Mouse (Mus musculus): Measurements from ENCODE around the gene Tff2. TPM values are rescaled to one million over a fixed set of nuclear protein-coding genes. Genes with fewer than 3 reads are reported as not detected.

Gene Tff2
- not detected for total RNA-seq (2021)
- long read RNA-seq, experiment 1: 0 reads
- long read RNA-seq, experiment 2: 0 reads

DNA sequence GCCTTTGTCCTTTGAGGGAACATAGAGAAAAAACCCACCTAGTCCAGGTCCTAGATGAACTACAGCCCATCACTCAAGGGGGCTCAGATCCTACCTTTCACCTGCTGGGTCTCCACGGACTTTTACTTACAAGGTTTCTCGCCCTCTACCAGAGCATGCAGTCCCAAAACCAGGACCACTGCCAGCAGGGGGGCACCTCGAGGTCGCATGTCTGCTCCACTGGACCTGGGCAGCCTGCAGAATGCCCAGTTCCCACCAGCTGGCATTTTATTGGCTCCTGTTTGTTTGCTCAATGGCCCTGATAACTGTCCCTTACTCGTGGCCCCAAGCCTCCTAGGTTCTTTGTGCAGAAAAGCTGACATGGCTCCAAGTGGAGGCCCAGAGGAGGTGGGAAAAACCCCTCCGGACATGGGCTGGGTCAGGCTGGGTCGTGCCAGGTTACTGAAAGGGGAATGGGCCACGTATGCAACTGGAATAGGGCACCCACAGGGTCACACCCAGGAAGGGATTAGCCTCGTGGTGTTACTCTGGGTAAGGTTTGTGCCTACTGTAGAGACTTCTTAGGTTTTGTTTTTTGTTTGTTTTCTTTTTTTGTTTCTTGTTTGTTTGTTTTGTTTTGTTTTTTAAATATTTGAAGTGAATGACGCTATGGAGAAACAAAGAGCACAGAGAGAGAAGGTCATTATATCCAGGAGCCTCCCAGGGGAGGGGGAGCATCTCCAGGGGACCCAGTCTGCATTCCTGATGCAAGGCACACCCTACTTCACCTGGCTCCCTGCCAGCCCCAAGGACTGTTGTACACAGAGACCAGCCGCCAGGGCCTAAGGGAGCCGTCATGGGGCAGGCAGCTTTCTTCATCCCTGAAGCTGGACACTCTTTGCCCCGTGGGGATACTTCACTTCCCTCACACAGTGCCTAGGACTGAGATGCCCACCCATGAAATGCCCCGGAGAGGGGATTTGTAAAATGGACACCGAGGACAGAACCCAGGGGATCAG lies at the start of gene Tff2:
Gene Tff2, minus strand, starts transcription at position 243 of the 998 bp plus-strand sequence.
- DNase-seq (ENCODE audit: low spot score): no peak

- DNase-seq (ENCODE audit: low spot score): no peak
Measured at GRCm38 (mm10) chr17:31193360-31193759, 49.3 kb upstream of the Tff2 start.

GRCm38 (mm10) chr17:31192663-31193062 lies 48.6 kb upstream of the Tff2 start:
- no peak for DNase-seq (ENCODE audit: low spot score)

GRCm38 (mm10) chr17:31191825-31192224 lies 47.7 kb upstream of the Tff2 start:
- no peak for DNase-seq (ENCODE audit: low spot score)

- peak; percentile 59 for DNase-seq (ENCODE audit: low spot score)
Measured at GRCm38 (mm10) chr17:31187370-31187769, 43.3 kb upstream of the Tff2 start.

DNA sequence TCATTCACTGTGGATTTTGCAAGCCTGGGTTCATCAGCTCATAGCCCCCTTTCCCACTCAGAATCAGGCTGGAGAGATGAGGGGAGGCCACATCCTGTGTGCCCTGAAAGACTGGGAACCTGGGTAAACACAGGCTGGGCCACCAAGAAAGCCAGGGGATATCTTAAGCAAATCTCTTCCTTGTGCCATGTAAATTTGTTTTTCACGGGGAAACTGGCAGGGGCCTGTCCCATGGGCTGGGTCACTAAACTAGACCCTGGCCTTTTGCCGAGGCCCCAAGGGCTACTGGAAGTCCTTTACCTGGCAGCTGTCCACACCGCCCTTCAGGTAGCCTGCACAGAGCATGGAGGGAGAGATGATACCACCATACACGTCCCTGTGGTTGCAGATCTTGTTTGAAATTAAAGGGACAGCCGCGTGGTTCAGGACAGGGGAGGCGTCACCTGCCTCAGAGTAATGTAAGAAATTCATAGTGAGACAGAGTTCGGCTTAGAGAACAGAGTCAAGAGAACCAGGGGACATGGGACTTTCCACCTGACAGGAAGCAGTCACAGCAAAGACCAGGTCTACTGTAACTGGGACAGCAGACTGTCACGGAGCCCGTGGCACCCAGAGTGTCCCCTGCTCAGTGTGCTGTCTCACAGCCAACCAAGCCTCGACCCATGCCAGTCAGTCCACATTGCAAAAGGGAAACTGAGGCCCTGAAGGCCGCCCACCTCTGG lies 40.3 kb upstream of the Tff2 start:
- no peak for DNase-seq (ENCODE audit: low spot score)

- DNase-seq (ENCODE audit: low spot score): no peak
Measured at GRCm38 (mm10) chr17:31183180-31183974, 39.3 kb upstream of the Tff2 start.

DNA sequence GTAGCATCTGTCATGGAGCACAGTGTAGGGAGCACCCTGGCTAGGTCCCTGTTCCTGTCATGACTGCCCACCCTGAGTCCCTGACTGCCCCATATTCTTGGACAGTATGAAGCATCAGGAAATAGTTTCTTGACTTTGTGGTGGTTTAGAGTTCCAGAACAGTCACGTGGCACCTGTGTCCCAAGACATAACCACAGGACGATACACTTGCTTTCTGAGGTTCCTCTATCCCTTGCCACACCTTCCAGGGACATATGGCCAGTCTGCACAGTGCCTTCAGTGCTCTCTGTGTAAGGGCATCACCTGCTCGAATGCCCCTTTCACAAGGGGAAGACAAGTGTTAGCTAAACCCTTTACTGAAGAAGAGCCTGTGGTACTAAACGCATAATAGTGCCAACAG lies 37.4 kb upstream of the Tff2 start:
- DNase-seq (ENCODE audit: low spot score): no peak

DNA sequence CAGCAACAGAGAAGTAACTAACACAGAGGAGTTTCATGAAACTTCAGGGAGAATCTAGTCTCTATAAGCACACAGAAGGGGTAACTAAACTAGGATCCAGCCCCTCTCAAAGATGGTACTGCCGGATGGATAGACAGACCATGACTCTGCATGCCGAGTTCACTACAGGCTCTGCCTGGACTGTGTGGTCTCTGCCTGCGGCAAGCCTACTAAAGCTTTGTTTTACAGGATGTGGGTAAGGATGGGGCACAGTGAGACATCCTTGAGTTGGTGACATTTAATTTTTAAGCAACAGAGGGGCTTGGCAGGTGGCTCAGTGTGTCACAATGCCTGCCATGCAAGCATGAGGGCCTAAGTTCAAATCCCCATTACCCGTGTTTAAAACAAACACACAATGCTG lies 32.2 kb upstream of the Tff2 start:
- no peak for DNase-seq (ENCODE audit: low spot score)

DNA sequence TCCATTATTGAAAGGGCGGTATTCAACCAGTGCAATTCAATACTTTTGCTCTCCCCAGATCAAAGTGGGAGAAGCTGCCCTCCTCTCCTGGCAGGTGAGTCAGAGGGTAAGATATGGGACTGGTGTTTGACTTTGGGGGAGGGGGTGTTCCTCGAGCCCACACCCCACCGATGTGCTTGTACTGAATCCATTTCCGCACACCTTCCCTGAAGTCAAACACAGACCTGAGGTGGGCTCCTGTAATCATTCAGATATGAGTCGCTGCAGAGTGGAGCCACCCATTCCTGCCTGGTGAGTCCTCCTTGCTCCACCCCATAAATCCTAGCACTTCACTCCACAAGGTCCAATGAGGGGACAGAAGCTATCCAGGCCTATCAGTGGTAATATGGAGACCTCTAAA lies 25.7 kb upstream of the Tff2 start:
- no peak for DNase-seq (ENCODE audit: low spot score)

DNA sequence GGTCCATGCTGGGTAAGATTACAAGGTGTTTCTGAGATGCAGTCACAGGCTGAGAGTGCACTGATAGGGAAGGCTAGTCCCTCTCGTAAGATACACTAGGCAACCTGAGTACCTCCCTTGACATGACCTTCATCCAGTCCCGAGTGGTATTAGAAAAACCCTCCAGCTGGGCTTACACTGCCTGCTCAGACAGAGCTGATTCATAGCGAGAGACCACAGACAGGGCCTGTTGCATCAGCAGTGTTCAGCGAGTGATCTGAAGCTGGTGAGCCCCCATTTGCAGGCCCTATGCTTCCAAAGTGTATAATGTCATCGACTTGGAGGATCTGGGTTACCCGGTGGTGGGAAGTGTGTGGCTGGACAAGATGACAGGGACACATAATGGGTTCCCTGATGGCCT lies 21.0 kb upstream of the Tff2 start, which contains the start of gene Tff1:
Gene Tff1, minus strand, starts transcription at position 151 of the 400 bp plus-strand sequence.
- DNase-seq (ENCODE audit: low spot score): no peak

GRCm38 (mm10) chr17:31163821-31164220 lies 19.7 kb upstream of the Tff2 start:
- no peak for DNase-seq (ENCODE audit: low spot score)

- no peak for DNase-seq (ENCODE audit: low spot score)
Measured at GRCm38 (mm10) chr17:31162607-31163006, 18.5 kb upstream of the Tff2 start.

DNA sequence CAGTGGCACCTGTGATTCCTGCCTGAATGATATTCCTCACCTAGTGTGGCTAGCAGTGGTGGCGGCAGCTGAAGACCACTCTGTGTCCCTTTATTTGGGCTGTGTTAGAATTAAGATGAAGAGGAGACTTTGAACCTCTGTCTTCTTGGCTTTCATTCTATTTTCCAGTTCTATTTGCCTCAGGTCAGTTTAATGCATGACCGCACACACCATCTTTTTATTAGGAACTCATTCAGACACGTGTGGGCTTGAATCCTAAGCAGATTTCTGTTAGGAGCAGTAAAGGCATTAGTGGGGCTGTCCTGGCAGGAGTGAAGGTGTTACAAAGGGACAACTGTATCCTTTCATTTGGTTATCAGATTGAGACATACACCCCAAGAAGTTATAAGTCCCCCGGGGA lies 16.2 kb upstream of the Tff2 start:
- no peak for DNase-seq (ENCODE audit: low spot score)

DNA sequence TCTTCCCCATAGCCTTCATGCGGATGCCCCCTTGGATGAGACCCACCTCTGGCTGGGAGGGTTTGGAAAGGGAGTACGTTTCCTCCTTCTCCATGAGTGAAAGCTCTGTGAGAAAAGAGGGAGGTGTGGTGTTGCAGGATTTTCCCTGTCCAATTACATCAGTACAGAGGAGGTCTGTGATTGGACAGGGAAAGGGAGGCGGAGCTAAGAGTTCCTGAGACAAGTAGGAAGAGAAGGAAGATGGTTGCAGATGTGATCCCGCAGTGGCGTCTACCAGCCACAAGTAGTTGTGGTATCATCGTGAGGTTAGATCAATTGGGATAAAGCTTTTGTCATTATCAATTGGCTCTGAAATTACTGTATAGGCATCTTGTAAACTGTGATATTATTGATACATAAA lies 13.8 kb upstream of the Tff2 start:
- no peak for DNase-seq (ENCODE audit: low spot score)

DNA sequence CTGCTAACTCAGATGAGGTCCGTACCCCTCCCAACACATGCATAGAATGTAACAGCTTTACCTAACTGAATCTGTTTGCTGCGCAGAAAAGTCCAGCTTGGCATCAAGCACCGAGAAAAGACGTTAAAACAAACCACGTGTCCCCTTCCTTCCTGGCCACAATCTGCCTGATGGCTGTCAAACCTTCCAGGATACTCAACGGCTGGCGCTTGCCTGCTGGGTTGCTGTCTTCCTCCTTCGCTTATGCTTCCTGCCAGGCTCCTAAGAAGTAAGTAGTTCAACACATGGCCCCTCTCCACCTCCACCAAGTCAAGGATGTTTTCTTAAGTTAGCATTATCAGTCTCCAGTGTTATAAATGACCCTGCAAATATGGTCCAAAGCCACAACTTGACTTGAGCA lies 9.7 kb upstream of the Tff2 start:
- DNase-seq (ENCODE audit: low spot score): no peak

- DNase-seq (ENCODE audit: low spot score): no peak
Measured at GRCm38 (mm10) chr17:31152966-31153499, 9.0 kb upstream of the Tff2 start.

DNA sequence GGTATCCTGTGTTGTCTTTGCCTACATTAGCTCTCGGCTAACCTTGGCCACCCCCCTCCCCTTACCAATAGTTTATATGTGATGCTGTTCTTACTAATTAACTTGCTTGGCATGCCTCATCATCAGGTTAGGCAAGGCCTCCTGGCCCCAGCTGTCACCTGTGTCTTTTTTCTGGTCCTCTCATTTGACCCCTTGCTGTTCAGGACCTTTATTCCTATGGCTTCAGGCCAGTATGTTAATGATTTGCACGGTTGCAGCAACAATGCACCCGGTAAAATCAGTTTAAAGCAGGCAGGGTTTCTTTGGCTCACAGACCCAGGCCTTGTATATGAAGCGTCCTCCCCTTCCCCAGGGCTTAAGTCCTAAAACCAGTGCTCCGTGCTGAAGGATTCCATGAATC lies 8.4 kb upstream of the Tff2 start:
- DNase-seq (ENCODE audit: low spot score): no peak

GRCm38 (mm10) chr17:31145998-31146397 lies 1.9 kb upstream of the Tff2 start:
- no peak for DNase-seq (ENCODE audit: low spot score)

GRCm38 (mm10) chr17:31142116-31142515 lies 2.0 kb downstream of the Tff2 start:
- DNase-seq (ENCODE audit: low spot score): no peak

- DNase-seq (ENCODE audit: low spot score): peak; percentile 59
Measured at GRCm38 (mm10) chr17:31138398-31138797, 5.7 kb downstream of the Tff2 start.
